Mouse (Mus musculus) hematopoietic stem cell, adult 5-6 weeks (primary cell): ENCODE data around the gene Rhof. TPM values are rescaled to one million over a fixed set of nuclear protein-coding genes. Genes with fewer than 3 reads are reported as not detected.
"Not testable (repeated sequence)": the region's sequence is repeated elsewhere in the genome, so short reads cannot be mapped to it uniquely, and the experiment has no call there.

ENCODE experiments used
- ATAC-seq, 2 experiments: fragments of 125-278 bp in 1 of 2; replicated peaks in 1 of 2; 2 replicates each; pipeline ENCODE4 v1.8.0; 2016 to 2017; ENCODE audit warnings: inconsistent platforms in 2 of 2, mild to moderate bottlenecking in 2 of 2, moderate number of reproducible peaks in 2 of 2, low read depth in 1 of 2, moderate TSS enrichment in 1 of 2; ENCODE audit not compliant: low FRiP score in 2 of 2, poor library complexity in 2 of 2, severe bottlenecking in 2 of 2, insufficient read depth in 1 of 2, low TSS enrichment in 1 of 2
- total RNA-seq: library from RNA; stranded (forward); fragments of 172-1452, 232-1000 nt; gene quantifications from 2 replicates; pipeline ENCODE4 v1.2.3, GENCODE M21; 2017

The Rhof gene
- total RNA-seq, 1 experiment from 2014 or later: 7.1 TPM

- ATAC-seq: not testable (repeated sequence)
These were observed 71.1 kb downstream of the Rhof start for GRCm38 (mm10) chr5:123061402-123061749.

- no peak for ATAC-seq
These were observed 71.6 kb downstream of the Rhof start for GRCm38 (mm10) chr5:123060706-123061401.

DNA sequence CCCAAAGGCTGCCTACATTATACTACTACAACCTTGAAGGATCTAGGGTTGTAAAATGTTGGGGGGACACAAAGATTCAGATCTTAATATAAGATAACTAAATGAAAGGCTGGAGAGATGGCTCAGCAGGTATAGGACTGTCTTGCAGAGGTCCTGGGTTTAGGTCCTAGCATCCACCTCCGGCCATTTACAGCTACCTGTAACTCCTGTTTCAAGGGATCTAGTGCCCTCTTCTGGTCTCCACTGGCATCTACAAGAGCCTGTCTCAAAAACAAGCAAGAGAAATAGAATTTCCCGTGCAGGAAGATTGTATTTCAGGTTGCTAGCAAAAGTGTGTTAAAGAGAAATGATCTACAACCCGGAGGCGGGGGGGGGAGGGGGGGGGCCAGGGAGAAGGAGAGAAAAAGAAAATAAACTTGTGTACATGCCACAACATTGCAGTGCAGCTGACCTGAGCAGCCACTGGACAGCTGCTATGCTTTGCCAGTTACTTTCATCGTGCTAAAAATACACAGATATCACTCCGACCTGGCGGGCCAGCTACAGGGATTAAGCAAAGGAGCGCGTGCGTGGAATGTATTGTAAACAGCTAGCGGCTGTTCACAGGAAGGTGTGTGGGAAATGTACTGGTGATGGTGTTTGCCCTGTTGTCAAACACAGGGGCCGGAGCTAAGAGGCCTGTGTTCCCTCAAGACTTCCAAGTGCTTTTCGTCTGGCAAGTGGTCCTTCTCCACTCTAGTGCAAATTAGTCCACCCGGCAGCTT lies 72.6 kb downstream of the Rhof start:
- ATAC-seq: no peak

DNA sequence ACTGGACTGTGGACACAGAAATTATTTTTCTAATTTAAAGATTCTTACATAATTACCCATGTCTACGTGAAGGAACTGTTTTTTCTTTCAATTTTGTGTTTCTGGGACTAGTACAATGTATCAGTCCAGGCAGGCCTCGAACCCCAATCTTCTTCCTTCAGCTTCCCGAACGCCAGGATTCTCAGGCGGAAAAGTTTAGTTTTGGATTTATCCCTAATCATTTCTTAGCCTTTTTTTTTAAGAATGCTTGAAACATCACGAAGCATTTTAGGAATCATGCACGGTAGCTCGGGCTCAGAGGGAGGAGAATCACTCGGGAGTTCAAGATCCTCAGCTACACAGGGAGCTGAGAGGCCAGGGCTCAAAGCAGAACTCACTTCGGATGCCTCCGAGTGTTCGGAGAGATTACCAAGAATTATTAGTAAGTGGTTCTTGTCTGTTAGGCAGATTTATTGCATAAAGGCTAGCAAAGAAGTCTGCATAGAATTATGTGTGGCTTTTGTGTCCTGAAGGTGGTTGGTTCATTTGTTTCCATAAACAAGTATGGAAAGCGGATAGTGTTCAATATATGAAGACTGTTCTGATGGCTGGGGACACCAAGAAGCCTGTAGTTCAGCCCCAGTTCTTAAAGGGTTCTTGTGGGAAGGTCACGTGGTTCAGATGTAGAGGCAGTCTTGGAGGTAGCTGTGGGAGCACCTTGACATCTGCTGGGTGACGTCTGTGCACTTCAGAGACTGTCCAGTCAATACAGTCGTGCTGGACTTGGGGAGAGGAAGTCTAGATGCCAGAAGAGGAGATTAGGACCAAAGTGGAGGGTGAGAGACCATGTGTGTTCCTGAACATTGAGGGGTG lies 74.0 kb downstream of the Rhof start:
- ATAC-seq: no peak

GRCm38 (mm10) chr5:123057366-123058250 lies 74.9 kb downstream of the Rhof start:
- ATAC-seq: peak; percentile 91 to 97

Other genes with a start within 250 kb of the Rhof start
- gene Kdm2b, start 142.9 kb downstream of the Rhof start, total RNA-seq: 59.0 and 70.8 TPM in 2 replicates
- gene Orai1, start 117.6 kb downstream of the Rhof start, total RNA-seq: 16.8 and 18.2 TPM in 2 replicates
- 0.25 TPM in 1 of 2 replicates, not detected in the other for gene Morn3, start 85.7 kb downstream of the Rhof start, total RNA-seq
- 0.56 and 2.7 TPM in 2 replicates for gene Tmem120b, start 64.3 kb downstream of the Rhof start, total RNA-seq
- gene Setd1b, start 9.5 kb upstream of the Rhof start, total RNA-seq: 2.3 and 2.8 TPM in 2 replicates
- gene Psmd9, start 36.7 kb upstream of the Rhof start, total RNA-seq: 20.9 and 21.0 TPM in 2 replicates
- not detected in 2 replicates for gene Hpd, start 50.0 kb upstream of the Rhof start, total RNA-seq
- gene Wdr66, start 119.4 kb upstream of the Rhof start, total RNA-seq: 0.19 TPM in 1 of 2 replicates, not detected in the other
- 16.3 and 19.4 TPM in 2 replicates for gene Bcl7a, start 211.1 kb upstream of the Rhof start, total RNA-seq